Mouse (Mus musculus): ENCODE results near the gene Rnase11. TPM values are rescaled to one million over a fixed set of nuclear protein-coding genes. Genes with fewer than 3 reads are reported as not detected.
"Not testable (repeated sequence)": the region's sequence is repeated elsewhere in the genome, so short reads cannot be mapped to it uniquely, and the experiment has no call there.

Rnase11 gene
- total RNA-seq (2014; rRNA removed), result not detected in 2 replicates
- polyA plus RNA-seq (2015; fragmentation: Nextera tagmentation; extraction: Ambion mirVana), result not detected in 2 replicates

DNA sequence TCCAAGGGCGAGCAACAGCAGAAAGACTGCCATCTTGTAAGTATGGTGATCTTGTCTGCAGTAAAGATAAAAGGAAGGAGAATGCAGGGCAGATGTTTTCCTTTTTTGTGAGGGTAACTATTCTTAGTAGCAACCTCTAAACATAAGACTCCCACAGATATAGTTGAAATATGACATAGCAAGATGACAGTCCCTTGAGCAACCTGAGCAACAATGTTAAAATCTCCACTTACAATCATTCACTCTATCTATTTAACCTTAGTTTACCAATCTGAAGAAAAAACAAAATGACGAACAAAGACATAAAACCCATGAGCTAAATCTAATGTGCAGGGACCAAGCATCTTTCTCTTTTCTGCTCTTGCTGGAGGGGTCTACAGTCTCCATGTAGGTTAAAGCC is at the start of gene Rnase11:
Gene Rnase11 (minus strand): TSS at position 101 of the 400 bp plus-strand sequence.
- 86% methylated on average over 2 of the region's 2 CpGs for WGBS
- H3K4me1 ChIP-seq (ENCODE audit: insufficient read depth), result no peaks in the 10 kb centered on the region
- H3K36me3 ChIP-seq (ENCODE audit: insufficient read depth), result no peaks in the 10 kb centered on the region
- no peak for TF ChIP-seq CTCF (IDR thresholded peaks at IDR 0.05; ENCODE audit: low read depth)
- H3K9ac ChIP-seq, result no peak within 1 kb of the TSS
- ATAC-seq, result no peak
- no peak within 1 kb of the TSS for H3K4me3 ChIP-seq (ENCODE audit: low read depth, low read length)
- H3K9me3 ChIP-seq (ENCODE audit: low read length), result no peaks in the 10 kb centered on the region
- DNase-seq, result no peak
- no peak within 1 kb of the TSS for H3K27ac ChIP-seq (ENCODE audit: low read depth, low read length)
- no peak within 1 kb of the TSS for H3K4me2 ChIP-seq (ENCODE audit: low read depth)
- no peaks in the 10 kb centered on the region for H3K27me3 ChIP-seq (ENCODE audit: insufficient read depth, low read length)

DNA sequence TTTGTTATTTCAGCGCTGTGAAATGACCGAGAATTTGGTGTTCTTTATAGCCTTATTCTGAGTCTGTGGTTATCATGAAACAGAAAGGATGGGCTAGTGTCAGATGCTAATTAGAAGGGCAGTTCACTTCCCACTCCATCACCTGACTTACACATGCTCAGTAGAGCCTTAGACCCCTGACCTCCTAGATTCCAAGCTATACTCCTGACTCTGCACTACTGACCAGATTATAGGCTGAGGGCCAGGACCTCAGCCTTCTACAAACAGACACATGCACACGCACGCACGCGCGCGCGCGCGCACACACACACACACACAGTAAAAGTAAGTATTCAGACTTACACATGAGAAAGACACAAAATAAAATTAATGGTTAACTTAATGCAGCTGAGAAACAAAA is 49.0 kb upstream of the Rnase11 start:
- no peak for DNase-seq
- H3K36me3 ChIP-seq (ENCODE audit: insufficient read depth), result no peaks in the 10 kb centered on the region
- no peak for ATAC-seq
- H3K4me1 ChIP-seq (ENCODE audit: insufficient read depth), result no peaks in the 10 kb centered on the region
- 95% methylated on average over 11 of the region's 11 CpGs for whole genome bisulfite sequencing
- H3K4me3 ChIP-seq (ENCODE audit: low read depth, low read length), result no peak overlapping the region
- H3K9me3 ChIP-seq (ENCODE audit: low read length), result no peaks in the 10 kb centered on the region
- H3K4me2 ChIP-seq (ENCODE audit: low read depth), result no peak overlapping the region
- no peaks in the 10 kb centered on the region for H3K27me3 ChIP-seq (ENCODE audit: insufficient read depth, low read length)
- H3K27ac ChIP-seq (ENCODE audit: low read depth, low read length), result no peak overlapping the region
- TF ChIP-seq CTCF (IDR thresholded peaks at IDR 0.05; ENCODE audit: low read depth), result no peak
- no peak overlapping the region for H3K9ac ChIP-seq

DNA sequence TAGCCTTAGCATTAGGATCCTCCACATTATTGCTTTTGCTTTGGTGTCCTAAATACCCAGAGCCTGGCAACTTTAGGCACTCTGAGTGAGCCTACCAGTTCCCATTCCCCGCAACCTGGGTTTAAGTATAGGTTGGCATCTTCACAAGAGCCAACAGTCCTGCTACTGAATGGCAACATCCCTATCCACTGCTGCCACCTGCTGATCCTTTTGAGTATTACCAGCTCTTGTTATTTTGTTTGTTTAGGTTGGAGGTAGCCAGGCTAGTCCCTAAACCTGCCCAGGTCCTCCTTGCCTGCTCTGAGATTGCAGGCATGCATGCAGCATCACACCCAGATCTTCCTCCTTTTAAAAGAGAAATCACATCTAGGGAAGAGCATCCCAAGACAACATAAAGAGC is 48.3 kb upstream of the Rnase11 start:
- not testable (repeated sequence) for H3K4me2 ChIP-seq (ENCODE audit: low read depth); H3K4me3 ChIP-seq (ENCODE audit: low read depth, low read length); H3K4me1 ChIP-seq (ENCODE audit: insufficient read depth); H3K9me3 ChIP-seq (ENCODE audit: low read length); H3K27ac ChIP-seq (ENCODE audit: low read depth, low read length); H3K9ac ChIP-seq; H3K36me3 ChIP-seq (ENCODE audit: insufficient read depth); H3K27me3 ChIP-seq (ENCODE audit: insufficient read depth, low read length)
- peak; percentile 74 for DNase-seq
- peak; percentile 50; the same call in 1 of the 2 replicates for ATAC-seq
- WGBS, result 16% methylated on average over 1 of the region's 1 CpGs
- peak; percentile 79 for TF ChIP-seq CTCF (IDR thresholded peaks at IDR 0.05; ENCODE audit: low read depth)

DNA sequence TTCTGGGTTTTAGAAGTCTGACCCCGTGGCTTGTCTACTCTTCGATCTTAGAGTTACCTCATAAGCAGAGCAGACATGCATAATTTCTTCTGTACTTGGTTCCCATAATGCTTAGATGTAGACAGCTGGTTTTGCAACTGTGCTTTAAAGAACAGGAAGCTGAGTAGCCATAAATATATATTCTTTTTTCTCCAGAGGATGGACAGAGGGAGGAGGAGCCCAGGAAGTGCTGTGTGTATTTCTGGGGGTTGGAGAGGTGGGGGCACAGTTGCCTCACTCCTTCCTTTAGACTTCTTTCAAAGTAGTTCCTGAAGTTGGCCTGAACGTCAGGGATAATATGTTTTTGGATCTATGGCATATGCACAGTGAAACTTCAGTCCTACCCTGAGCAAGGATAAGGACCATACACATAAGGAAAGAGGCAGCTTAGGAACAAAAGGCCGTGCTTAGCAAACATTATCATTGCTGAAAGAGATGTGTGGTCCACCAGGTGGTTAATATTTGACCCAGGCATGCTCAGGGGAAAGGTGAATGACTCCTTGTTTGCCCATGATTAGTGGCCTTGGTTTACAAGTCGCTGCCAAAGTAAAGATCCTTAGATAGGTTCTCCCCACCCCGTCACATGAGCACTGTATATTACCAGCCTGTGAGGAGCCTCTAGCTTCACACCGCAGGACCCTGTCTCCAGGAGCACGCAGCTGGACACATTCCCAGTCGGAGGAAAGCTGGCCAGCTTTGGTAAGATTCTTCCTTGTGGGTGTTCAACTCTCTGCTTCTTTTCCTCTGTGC is 46.0 kb upstream of the Rnase11 start:
- Histone ChIP-seq H3K4me1 (ENCODE audit: insufficient read depth) (no peaks in the 10 kb centered on the region), H3K27ac (ENCODE audit: low read depth, low read length) (no peak overlapping the region), H3K4me2 (ENCODE audit: low read depth) (no peak overlapping the region), H3K27me3 (ENCODE audit: insufficient read depth, low read length) (no peaks in the 10 kb centered on the region), H3K36me3 (ENCODE audit: insufficient read depth) (no peaks in the 10 kb centered on the region), H3K4me3 (ENCODE audit: low read depth, low read length) (no peak overlapping the region), H3K9ac (no peak overlapping the region), H3K9me3 (ENCODE audit: low read length) (no peaks in the 10 kb centered on the region)
- WGBS, result 66% methylated on average over 9 of the region's 9 CpGs
- no peak for DNase-seq
- no peak for ATAC-seq
- no peak for TF ChIP-seq CTCF (IDR thresholded peaks at IDR 0.05; ENCODE audit: low read depth)

DNA sequence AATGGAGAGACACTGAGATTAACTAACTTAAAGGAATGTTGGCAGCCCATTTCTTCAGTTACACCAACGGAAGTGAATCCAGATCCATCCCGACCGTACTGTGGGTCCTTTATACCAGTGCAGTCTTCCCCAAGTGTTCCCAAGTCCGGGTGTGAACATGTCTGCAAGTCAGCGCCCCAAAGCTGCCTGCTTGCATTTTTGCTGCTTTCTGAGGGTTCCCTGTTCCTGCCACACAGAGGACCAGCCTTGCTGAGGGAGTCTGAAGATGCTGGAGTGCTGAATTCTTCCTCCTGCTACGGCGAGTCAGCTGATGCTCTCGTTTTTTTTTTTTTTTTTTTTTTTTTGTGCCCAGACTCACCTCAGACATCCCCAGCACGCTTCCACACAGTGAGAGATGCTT is 45.0 kb upstream of the Rnase11 start:
- 73% methylated on average over 9 of the region's 9 CpGs for WGBS
- H3K27me3 ChIP-seq (ENCODE audit: insufficient read depth, low read length), result no peaks in the 10 kb centered on the region
- H3K9ac ChIP-seq, result no peak overlapping the region
- no peak overlapping the region for H3K4me3 ChIP-seq (ENCODE audit: low read depth, low read length)
- H3K36me3 ChIP-seq (ENCODE audit: insufficient read depth), result no peaks in the 10 kb centered on the region
- no peak overlapping the region for H3K27ac ChIP-seq (ENCODE audit: low read depth, low read length)
- no peaks in the 10 kb centered on the region for H3K9me3 ChIP-seq (ENCODE audit: low read length)
- DNase-seq (no peak), ATAC-seq (no peak)
- no peak for TF ChIP-seq CTCF (IDR thresholded peaks at IDR 0.05; ENCODE audit: low read depth)
- no peak overlapping the region for H3K4me2 ChIP-seq (ENCODE audit: low read depth)
- H3K4me1 ChIP-seq (ENCODE audit: insufficient read depth), result no peaks in the 10 kb centered on the region

DNA sequence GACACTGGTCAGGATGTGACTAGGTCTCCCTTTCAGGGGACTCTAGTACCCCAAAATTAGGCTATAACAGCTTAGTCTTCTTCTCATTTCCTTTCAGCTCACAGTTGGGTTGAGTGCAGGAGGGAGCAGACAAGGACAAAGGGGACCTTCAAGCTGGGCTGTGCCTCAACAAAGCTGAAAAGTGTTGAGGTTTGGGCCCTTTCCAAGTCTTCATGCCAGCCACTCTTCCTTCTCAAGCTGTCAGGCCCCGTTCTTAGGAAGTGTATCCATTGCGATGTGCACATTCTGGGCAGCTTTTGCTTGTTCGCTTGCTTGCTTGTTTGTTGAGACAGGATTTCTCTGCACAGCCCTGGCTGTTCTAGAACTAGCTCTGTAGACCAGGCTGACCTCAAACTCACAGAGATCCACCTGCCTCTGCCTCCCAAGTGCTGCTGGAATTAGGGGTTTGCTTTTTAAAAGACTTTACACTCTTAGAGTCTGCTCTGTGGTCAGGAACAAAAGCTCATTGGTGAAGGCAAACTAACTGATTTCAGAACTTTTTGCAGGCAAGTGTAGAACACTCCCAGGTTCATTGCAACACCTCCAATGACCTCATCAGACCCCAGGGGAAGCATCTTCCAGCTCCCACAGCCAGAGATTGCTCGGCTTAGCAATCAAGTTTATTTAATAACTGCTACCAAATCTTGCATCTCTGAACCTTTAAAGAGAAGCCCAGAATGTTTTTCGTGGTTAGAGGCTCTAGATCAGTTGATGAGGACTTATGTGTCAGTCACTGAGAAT is 44.3 kb upstream of the Rnase11 start:
- H3K27ac ChIP-seq (ENCODE audit: low read depth, low read length), result no peak overlapping the region
- DNase-seq (peak; percentile 15), ATAC-seq (no peak)
- no peaks in the 10 kb centered on the region for H3K27me3 ChIP-seq (ENCODE audit: insufficient read depth, low read length)
- H3K4me2 ChIP-seq (ENCODE audit: low read depth), result no peak overlapping the region
- 56% methylated on average over 5 of the region's 5 CpGs for WGBS
- H3K4me1 ChIP-seq (ENCODE audit: insufficient read depth), result no peaks in the 10 kb centered on the region
- no peak overlapping the region for H3K9ac ChIP-seq
- no peaks in the 10 kb centered on the region for H3K36me3 ChIP-seq (ENCODE audit: insufficient read depth)
- no peaks in the 10 kb centered on the region for H3K9me3 ChIP-seq (ENCODE audit: low read length)
- no peak overlapping the region for H3K4me3 ChIP-seq (ENCODE audit: low read depth, low read length)
- TF ChIP-seq CTCF (IDR thresholded peaks at IDR 0.05; ENCODE audit: low read depth), result no peak

DNA sequence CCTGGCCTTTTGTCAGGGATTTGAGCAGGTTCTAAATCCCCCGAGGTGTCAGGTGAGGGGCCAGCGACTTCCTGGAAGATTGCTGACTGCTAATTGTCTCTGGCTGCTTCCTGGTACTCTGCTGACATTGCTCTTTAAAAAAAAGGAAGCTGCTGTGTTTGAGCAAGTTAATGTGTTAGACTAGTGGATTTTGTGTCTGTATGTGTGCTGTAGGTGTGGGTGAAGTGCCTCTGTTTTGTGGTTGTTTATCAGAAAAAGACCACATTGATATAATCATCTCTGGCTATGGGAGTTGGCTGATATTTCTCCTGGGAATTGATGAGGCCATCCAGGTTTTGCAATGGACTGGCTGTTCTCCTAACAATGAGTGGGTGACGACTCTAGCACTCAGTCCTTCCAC is 43.5 kb upstream of the Rnase11 start:
- no peak for ATAC-seq
- 36% methylated on average over 3 of the region's 3 CpGs for WGBS
- Histone ChIP-seq H3K4me1 (ENCODE audit: insufficient read depth) (no peaks in the 10 kb centered on the region), H3K27ac (ENCODE audit: low read depth, low read length) (no peak overlapping the region), H3K27me3 (ENCODE audit: insufficient read depth, low read length) (no peaks in the 10 kb centered on the region), H3K36me3 (ENCODE audit: insufficient read depth) (no peaks in the 10 kb centered on the region), H3K9ac (no peak overlapping the region), H3K9me3 (ENCODE audit: low read length) (no peaks in the 10 kb centered on the region), H3K4me3 (ENCODE audit: low read depth, low read length) (no peak overlapping the region), H3K4me2 (ENCODE audit: low read depth) (no peak overlapping the region)
- DNase-seq, result no peak
- TF ChIP-seq CTCF (IDR thresholded peaks at IDR 0.05; ENCODE audit: low read depth), result no peak
